Mouse (Mus musculus) brain, embryonic 14.5 days (tissue): Measurements from ENCODE around the gene Snrpc.

ENCODE experiments used
- CTCF ChIP-seq: fragments of 200-500 bp; IDR thresholded peaks from 2 replicates; pipeline ENCODE4 v1.5.1; 2012; ENCODE audit warnings: inconsistent platforms, mild to moderate bottlenecking, moderate library complexity, borderline replicate concordance; ENCODE audit not compliant: insufficient read depth, insufficient read length; ENCODE audit errors: extremely low read depth
- POLR2A ChIP-seq: fragments of 200-500 bp; IDR thresholded peaks from 2 replicates; pipeline ENCODE4 v1.6.1; 2012; ENCODE audit warnings: mild to moderate bottlenecking, inconsistent platforms, borderline replicate concordance; ENCODE audit not compliant: poor library complexity, insufficient read depth, insufficient read length, severe bottlenecking; ENCODE audit errors: extremely low read depth

GRCm38 (mm10) chr17:27804803-27805770 is 32.9 kb upstream of the Snrpc start:
- TF ChIP-seq POLR2A = no peak
- no peak for TF ChIP-seq CTCF
